Mouse (Mus musculus) CH12.LX (cell line): Measurements from ENCODE around the gene Nox1.

Experiments
- EP300 ChIP-seq: IDR thresholded peaks from 2 replicates; pipeline ENCODE4 v1.6.1; 2011; ENCODE audit warnings: low read length, improper control_type of control experiment
- USF2 ChIP-seq: conservative IDR thresholded peaks from 2 replicates; pipeline ENCODE4 v1.6.1; 2011; ENCODE audit warnings: low read depth, low read length, improper control_type of control experiment

GRCm38 (mm10) chrX:134262129-134262528 lies 40.4 kb upstream of the Nox1 start:
- TF ChIP-seq EP300 (no peak), USF2 (no peak)
